Mouse (Mus musculus) WW6 (cell line): ENCODE data around the gene Eef1akmt3.
A peak's percentile ranks its signal among the peaks of the same experiment; 100 is the strongest.

Experiments used
- DNase-seq: peaks from one replicate; pipeline ENCODE4 v3.0.0-alpha.2; 2013; ENCODE audit warnings: low read depth, low spot score

Eef1akmt3 gene

DNA sequence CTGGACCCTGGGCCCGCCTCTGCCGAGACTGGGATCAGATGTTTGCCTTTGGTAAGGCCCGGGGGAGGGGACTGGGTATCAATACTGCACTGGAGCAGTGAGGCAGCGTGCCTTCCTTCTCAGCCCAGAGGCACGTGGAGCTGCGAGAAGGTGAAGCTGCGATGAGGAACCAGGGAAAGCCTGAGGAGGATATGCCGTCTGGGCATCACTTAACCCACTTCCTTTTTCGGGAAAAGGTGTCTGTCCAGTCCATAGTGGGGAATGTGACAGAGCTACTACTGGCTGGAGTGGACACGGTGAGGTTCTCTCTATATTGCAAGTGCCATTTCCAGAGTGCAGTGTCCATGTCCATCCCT is 8.8 kb upstream of the Eef1akmt3 start:
- DNase-seq = no peak

DNA sequence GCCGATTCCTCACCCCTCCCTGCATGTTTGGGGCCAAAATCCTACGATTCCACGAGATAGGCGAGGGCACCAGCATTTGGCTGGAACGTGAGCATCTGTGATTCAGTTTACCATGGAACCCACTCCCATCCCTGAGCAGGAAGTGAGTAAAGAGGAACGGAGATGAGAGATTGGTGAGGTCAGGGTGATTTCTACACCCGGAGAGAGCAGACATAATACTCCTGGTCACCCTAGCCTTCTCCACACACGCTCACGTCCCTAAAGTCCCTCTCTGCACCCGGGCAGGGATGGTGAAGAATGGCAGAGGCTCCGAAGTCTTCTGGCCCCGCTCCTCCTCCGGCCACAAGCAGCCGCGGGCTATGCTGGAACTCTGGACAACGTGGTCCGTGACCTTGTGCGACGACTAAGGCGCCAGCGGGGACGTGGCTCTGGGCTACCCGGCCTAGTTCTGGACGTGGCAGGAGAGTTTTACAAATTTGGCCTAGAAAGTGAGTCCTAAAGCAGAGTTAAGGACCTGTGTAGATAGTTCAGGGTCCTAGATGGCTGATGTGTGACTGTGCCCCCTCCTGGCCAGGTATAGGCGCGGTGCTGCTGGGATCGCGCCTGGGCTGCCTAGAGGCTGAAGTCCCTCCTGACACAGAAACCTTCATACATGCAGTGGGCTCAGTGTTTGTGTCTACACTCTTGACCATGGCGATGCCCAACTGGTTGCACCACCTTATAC is 8.2 kb upstream of the Eef1akmt3 start:
- DNase-seq = no peak

DNA sequence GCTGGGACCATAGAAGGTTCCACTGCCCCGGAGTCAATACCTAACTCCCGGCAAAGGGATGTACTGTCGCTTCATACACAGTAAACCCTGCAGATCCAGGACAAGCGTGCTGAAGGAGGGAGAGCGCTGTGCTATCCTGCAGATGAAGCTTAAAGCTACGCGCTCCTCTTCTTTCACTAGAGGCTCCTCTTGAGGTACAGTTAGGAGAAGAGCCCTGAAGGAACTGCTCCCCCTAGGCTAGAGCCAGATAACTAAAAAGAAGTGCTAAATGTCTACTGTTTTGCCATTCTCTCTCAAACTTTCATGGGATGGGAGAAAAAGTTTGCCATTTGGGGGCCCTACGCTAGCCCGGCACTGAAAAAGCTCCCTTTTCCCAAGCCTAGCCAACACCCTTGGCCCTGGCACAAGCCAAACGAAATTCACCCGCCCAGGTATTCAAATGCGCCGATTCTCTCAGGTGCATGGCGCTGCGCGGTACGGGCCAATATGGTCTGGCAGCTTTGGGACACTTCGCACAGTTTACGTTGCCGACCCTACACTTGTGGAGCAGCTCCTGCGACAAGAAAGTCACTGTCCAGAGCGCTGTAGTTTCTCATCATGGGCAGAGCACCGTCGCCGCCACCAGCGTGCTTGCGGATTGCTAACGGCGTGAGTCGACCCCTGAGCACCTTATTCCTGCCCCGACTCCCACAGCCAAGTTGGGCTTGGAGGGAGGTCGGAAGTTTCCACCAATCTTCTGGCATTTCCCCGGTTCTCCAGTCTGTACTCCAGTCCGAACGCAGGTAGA is 7.5 kb upstream of the Eef1akmt3 start:
- no peak for DNase-seq

GRCm38 (mm10) chr10:127047954-127048353 is 6.6 kb upstream of the Eef1akmt3 start, which contains the start of gene Cyp27b1:
Gene Cyp27b1 (plus strand): TSS chr10:127048250.
- no peak for DNase-seq

DNA sequence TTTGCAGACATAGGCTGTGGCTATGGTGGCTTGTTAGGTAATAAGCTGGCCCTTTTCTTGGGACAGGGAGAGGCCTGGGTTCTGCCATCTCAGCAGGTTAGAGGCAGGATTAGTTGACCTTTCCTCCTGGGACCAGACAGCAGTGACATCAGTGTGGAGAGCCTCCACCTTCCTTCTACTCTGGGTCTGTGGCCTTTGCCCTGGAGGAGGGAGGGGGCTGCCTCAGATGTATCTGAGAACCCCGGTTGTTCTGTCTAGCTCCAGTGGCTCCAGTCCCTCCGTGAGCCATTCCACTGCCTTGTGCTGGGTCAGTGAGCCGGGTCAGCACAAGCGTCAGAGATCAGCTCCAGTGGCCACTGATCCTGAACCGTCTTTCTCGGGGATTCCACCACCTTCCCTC is 1.9 kb upstream of the Eef1akmt3 start:
- no peak for DNase-seq

- no peak for DNase-seq
Observed at GRCm38 (mm10) chr10:127042468-127043115, 1.3 kb upstream of the Eef1akmt3 start.

DNA sequence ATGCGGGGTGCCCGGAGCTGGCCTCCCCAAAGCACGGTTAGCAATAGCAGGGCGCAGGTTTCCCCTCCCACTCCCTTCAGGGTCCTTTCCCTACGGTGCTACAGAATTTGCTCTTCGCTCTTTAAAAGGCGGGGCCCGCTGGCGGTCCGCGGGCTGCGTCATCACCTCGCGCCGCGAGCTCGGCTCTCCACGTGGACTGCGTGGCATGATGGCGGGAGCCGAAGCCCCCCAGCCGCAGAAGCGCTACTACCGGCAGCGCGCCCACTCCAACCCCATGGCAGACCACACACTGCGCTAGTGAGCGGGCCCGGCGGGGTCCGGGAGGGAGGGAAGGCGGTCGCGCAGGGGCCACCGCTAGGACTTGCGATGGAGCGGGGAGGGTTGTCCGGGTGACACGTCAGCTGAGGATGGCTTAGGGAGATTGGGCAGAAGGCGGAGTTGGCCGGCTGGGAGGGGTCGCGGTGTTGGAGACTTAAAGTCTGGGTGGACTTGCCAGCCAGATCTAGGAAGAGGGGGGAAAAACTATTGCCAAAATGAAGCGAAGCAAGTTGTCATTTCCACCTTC is 543 bp upstream of the Eef1akmt3 start:
- peak; percentile 83 for DNase-seq

GRCm38 (mm10) chr10:127040569-127041214 is 621 bp downstream of the Eef1akmt3 start:
- DNase-seq = no peak

GRCm38 (mm10) chr10:127037641-127038040 is 3.7 kb downstream of the Eef1akmt3 start:
- DNase-seq = no peak

- DNase-seq = no peak
Observed at GRCm38 (mm10) chr10:127036273-127036672, 5.0 kb downstream of the Eef1akmt3 start.

GRCm38 (mm10) chr10:127033301-127033741 is 8.0 kb downstream of the Eef1akmt3 start:
- no peak for DNase-seq

DNA sequence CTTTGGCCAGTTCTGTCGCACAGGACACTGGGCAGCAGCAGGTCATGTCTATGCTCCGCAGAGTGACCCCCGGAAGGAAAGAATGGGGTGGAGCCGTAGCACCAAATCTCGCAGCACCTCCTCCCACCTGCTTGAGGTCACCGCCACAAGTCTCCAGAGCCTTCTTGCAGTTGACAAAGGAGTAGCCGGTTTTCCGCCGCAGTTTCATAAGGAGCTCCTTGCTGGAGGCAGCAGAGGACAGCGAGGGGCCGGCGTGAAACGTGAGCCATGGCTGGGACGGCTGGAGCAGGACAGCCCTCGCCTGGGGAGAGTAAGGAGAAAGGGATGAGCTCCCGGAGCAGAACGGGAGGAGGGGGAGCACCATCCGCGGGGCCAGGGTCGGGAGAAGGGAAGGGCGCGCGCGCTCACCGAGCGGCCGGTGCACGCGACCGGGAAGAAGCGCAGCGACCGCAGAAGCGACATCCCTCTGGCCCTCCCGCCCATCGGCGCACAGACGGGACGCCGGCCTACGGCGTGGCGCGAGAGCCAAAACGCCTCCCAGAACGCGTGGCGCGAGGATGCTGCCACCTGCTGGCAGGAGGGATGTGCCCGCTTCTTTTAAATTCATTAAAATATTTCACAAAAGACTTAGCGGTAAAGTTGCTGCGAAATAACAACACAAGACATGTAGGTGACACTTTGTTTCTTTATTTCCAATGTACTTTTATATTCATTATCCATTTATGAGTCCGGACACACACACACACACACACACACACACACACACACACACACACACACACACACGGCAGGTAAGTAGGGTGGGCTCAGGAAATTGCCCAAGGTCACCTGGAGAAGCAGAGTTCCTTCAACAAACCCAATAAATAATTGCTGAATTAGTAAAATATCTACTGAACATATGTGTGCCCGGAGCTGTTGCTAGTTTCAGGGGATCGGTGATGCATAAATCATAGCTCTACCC is 10.7 kb downstream of the Eef1akmt3 start, which contains the start of gene Tsfm:
Gene Tsfm, minus strand, starts transcription at position 505 of the 961 bp plus-strand sequence.
- peak; percentile 67 for DNase-seq

- DNase-seq = no peak
Observed at GRCm38 (mm10) chr10:127018422-127018821, 22.9 kb downstream of the Eef1akmt3 start.

GRCm38 (mm10) chr10:127017071-127017470 is 24.2 kb downstream of the Eef1akmt3 start:
- no peak for DNase-seq

GRCm38 (mm10) chr10:127016488-127016887 is 24.8 kb downstream of the Eef1akmt3 start:
- DNase-seq = no peak

DNA sequence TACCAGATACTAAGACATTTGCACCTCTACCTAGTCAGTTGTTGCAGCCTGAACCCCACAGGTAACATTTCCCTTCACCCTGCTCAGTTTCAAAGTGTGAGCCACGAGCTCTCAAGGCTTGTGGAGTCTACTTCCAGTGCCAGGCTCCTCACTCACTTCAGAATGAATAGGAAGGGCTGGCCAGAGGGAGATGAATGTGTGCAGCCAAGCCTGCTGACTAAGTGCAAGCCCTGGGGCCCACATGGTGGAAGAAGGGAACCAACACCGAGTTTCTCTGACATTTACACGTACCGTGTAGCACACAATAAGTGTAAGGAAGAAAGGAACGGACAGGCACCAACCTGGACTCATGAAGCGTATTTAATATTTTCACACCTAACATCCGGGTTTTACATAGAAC is 37.5 kb downstream of the Eef1akmt3 start:
- DNase-seq = no peak

- no peak for DNase-seq
Observed at GRCm38 (mm10) chr10:127003334-127003733, 38.0 kb downstream of the Eef1akmt3 start.

- no peak for DNase-seq
Observed at GRCm38 (mm10) chr10:127002765-127003164, 38.5 kb downstream of the Eef1akmt3 start.

DNA sequence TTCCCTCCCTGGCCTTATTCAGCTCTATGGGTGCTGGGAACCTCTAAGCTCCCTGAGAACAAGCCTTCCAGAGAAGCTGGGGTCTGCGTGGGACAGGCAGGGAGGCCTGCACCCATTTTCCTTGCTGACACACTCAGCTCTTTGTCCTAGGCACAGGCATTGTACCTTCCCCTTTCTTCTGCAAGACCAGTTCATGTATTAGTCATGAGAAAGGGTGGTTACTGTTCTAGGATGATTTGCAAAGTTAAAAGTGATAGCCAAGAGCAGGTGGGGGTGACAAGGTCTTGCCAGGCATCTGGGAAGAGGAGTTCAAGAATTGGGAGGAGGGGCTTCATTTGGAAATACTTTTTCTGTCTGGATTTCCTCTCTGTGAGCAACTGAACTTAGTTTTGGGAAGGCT is 39.3 kb downstream of the Eef1akmt3 start:
- no peak for DNase-seq

DNA sequence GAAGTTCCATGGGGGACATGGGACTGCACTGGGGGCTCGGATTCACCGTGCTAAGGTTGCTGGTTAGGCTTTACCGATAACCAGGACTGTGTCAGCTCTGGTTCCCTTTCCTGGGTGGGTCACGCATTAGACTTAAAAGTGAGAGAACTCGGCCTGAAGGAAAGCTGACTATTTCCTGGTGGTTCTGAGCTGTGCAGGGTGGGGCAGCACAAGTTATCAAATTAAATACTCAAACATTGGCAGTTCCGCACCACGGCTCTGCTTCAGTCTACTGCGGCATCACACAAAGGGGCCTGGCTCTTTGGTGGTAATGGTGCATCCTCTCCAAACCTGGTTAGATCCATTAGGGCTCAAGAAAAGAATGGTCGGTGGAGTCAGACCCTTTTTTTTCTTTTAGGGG is 40.0 kb downstream of the Eef1akmt3 start:
- no peak for DNase-seq
